Mouse (Mus musculus) cerebellum, adult (tissue): ENCODE measurements around the gene Ergic1.
A peak's percentile ranks its signal among the peaks of the same experiment; 100 is the strongest.

Experiments
- ATAC-seq: cut with Nextera tagmentation; 2 replicates; pipeline ENCODE4 v1.9.2; 2017; ENCODE audit warnings: mild to moderate bottlenecking, moderate library complexity, mixed read lengths; ENCODE audit not compliant: insufficient number of reproducible peaks, low FRiP score, low TSS enrichment

Gene Ergic1

GRCm38 (mm10) chr17:26561290-26561640 lies at the start of gene Ergic1:
Gene Ergic1 (plus strand): TSS chr17:26561489.
- peak; percentile 88 for ATAC-seq

DNA sequence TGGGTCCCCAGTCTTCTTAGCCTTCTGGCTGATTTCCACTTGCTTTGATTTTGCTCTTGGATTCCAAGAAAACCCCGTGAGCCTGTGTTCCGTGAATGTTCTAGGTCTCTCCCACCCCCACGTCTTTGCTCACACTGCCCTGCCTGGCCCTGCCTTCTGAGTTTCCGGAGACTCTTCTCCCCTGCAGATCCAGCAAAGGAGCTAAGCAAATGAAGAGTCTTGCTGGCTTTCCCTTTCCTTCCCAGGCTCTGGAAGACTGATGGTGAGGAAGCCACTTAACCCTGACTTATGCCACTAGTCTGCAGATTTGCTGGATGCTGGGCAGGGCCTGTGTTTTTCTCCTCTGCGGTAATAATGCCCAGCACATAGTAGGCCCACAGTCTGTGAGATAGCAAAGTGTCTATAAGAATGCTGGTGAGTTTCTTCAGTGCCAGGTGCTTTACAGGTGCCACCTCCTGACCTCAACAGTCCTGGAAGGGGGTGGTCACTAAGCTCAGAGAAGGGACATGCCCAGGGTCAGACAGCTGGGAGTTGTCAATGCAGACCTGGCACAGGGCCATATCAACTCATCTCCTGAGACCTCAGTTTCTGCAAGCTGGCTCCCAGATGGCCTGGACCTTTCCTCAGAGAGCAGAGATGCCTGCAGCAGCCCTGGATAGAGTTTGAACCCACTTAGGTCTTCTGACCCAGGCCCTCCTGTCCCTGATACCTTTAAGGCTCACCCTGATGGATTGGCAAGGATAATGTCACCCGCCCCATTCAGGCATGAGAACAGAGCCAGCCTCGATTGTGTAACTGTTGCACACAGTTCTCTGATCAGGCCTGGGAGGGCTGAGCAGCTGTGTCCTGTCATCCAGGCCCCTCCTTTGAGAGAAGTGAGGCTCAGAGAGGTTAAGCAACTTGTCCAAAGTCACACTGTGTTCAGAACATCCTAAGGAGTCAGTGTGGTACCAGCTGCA lies 49.2 kb upstream of the Ergic1 start:
- ATAC-seq: no peak

- ATAC-seq: no peak
Observed at GRCm38 (mm10) chr17:26512961-26513360, 48.3 kb upstream of the Ergic1 start.

GRCm38 (mm10) chr17:26513459-26514290 lies 47.6 kb upstream of the Ergic1 start:
- no peak for ATAC-seq

DNA sequence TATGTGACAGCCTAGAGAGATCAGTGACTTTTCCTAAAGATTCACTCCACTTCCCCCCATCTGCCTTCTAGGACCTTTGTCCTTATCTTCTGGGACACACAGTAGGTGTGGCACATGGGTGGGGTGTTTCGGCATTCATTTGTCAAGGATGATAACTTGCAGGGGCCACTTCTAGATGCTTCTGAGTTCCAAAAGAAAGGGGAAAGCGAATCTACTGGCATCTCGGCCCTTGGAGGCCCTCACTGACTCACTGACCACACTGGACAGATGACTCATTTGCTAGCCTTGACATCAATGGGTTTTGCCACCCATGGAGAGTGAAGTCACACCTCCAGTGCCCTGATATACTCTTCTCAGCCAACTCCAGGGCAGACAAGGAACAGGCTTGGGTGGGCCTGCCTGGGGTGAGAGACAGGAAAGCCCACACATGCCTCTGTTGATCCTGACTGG lies 46.7 kb upstream of the Ergic1 start:
- no peak for ATAC-seq

DNA sequence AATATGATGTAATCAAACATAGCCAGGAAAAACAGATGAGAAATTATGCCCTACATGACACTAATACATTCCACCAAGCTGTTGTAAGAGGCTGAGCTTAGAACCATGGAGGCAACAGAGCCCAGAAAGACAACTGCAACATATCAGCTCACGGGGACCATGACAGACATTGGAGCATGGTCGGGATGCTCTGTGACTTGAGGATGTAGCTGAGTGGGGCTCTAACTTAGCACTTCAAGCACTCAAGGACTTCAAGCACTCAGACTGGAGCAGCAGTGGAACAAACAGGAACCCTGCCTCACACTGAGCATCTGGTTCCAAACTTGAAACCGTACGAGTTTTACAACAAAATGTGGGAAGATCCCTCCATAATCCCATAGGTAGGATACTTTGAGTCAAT lies 45.6 kb upstream of the Ergic1 start:
- no peak for ATAC-seq

GRCm38 (mm10) chr17:26518306-26518705 lies 43.0 kb upstream of the Ergic1 start:
- no peak for ATAC-seq

DNA sequence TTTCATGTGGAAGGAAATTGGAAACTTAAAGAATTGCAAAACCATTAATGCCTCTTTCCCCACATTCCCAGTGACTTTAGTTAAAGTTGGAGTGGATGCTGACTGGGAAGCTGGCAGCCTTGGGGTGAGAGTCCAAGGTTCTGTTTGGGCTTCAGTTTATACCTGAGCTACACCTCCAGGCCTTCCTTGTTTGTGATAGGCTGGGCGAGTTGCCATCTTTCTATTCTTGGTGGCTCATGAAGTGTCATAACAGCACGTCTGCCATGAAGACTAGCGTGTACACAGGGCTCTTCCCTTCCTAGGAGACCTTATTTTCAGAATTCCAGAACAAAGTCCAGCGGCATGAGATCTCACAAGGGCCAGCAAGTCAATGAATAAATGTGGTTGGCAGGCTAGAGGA lies 38.6 kb upstream of the Ergic1 start:
- ATAC-seq: no peak

DNA sequence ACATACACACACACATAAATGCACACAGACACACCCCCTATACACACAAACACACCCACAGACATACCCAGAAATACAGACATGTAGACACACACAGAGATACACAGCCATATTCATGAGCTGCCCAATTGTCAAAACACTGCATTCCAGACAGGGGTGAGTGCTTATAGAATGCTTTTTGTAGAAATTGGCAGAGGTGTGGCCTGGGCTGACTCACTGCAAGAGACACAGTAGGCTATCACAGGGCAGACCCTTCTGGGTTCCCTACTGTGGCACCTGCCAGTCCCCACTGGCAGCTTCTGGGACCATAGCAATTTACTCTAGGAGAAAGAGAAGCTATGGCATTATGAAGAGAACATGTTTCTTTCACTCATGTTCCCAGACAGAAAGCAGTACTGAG lies 37.0 kb upstream of the Ergic1 start:
- ATAC-seq: no peak

DNA sequence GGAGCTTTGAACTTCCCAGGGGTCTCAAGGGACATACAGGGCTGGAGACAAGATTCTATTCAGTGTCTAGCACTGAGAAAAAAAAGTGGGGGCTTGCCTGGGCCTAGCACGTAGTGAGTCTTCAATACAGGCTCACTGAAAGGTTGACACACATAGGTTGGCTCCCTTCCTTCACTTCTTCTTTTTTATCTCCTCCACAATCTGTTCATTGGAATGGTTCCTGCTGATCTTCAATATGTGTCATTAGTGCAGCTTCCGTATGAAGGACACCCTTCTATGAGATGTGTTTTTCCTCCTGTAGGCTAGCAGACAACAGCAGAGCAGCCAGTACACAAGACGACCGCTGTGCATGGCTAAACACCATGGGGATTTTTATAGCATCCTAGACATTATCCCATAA lies 36.5 kb upstream of the Ergic1 start:
- ATAC-seq: no peak; the same call in 1 of the 2 replicates

DNA sequence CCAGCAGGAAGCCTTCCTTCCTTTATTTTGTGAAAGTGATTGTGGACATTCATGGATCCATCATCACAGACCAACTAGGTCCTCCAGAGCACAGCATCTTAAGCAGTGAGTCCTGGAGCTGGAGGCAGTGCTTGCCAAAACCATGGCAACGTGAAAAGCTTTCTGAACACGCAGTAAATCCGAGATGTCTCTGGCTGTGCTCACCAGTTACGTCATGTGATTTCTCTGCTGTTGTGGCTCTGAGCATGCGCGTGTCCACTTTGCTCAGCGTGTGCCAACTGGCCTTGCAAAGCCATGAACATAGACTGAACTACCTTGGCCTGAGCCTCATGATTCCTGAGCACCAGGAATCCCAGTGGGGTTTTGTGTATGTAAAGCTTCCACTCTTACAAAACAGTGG lies 36.0 kb upstream of the Ergic1 start:
- no peak for ATAC-seq

DNA sequence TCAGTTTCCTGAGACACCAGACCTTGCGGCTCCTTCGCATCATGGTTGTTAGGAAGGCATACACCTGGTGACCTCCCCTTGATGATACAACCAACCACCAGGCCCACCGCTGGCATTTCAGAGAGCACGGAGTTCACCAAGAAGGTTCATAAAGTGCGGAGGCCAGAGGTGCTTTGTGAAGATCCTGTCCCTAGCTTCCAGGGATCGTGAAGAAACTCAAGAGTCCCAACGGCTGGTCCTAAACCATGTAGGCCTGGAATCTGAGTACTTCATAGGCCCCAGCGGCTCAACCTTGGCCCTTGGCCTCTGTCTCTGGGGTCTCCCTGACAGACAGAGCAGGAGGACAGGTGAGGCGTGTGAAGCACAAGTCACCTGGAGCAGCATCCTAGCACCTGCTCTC lies 34.0 kb upstream of the Ergic1 start:
- no peak for ATAC-seq

DNA sequence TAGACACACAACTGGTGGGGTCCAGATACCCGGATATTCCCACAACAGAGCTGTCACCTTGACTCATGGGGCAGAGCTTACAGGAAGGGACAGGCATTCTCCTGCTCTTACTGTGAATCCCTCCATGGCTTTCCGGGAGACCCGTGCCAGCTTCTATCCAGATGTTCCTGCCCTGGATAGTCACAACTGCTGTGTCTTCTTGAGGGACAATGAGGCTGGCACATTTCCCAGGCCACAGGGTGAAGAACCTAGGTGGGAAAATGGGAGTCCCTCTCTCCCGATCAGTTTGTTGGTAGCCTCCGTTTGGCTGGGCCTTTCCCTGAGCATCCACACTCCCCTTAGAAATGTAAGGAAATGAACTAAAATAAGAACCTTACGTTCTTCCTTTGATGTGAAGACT lies 32.5 kb upstream of the Ergic1 start:
- ATAC-seq: no peak

DNA sequence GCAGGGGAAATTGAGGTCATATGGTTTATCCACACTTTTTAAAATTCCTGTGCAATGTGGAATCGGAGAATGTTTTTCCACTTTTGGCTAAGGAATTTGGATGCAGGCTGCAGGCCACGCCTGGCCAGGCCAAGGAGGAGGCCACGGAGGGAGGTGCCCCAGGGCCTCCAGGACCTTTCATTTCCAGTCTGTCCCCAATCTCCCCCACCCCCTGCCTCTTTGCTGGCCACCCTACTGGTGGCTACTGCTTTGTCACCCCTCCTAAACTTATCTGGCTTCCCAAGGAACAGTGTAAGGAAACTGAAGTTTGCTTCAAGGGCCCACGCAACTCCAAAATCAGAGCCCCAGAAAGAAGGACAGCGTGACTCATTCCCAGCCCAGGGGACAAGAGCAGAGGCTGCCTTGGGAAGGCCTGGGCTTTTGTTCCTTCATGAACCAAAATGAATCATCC lies 31.5 kb upstream of the Ergic1 start:
- no peak for ATAC-seq

GRCm38 (mm10) chr17:26530590-26531081 lies 30.7 kb upstream of the Ergic1 start:
- no peak for ATAC-seq

- no peak for ATAC-seq
Observed at GRCm38 (mm10) chr17:26531395-26532027, 29.8 kb upstream of the Ergic1 start.

- no peak for ATAC-seq
Observed at GRCm38 (mm10) chr17:26532476-26533045, 28.7 kb upstream of the Ergic1 start.

DNA sequence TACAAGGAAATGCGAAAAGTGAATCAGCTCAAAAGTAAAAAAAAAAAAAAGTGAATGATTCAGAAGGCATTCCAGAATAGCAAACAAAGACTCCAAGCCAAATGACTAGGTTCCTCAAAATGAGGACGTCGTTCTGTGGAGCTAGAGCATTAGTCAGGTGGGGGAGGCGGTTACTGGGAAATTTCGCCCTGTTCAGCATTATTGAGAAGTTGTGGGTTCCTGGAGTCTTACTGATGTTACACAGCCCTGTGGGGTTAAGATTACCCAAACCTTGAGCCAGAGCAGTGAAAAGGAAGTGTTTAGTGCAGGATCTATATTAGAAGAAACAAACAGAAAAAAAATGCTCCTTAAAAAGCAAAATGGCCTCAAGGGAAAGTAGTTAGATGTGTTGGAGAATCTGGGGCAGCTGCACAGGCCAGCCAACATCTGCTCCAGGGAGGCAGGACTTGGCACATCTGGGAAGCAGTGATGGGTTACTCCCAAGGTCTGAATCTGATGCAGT lies 27.4 kb upstream of the Ergic1 start:
- no peak for ATAC-seq

- no peak for ATAC-seq
Observed at GRCm38 (mm10) chr17:26534695-26535094, 26.6 kb upstream of the Ergic1 start.
